Mouse (Mus musculus) midbrain, embryonic 12.5 days (tissue): ENCODE measurements around the gene Nlrx1. TPM values are rescaled to one million over a fixed set of nuclear protein-coding genes. Genes with fewer than 3 reads are reported as not detected.
A peak's percentile ranks its signal among the peaks of the same experiment; 100 is the strongest.

Source experiments
- ATAC-seq: fragments of 200-750 bp; cut with Nextera tagmentation; 2 replicates; pipeline ENCODE4 v1.8.0; 2017; ENCODE audit warnings: low read depth, moderate TSS enrichment, moderate library complexity; ENCODE audit not compliant: low FRiP score
- H3K27ac ChIP-seq: fragments of 300-500 bp; sonication (generic); replicated peaks from 2 replicates; pipeline ENCODE4 v1.5.1; 2016; ENCODE audit warnings: mild to moderate bottlenecking
- H3K27me3 ChIP-seq: fragments of 300-500 bp; sonication (generic); 2 replicates; pipeline ENCODE4 v1.6.1; 2016; ENCODE audit warnings: mild to moderate bottlenecking
- H3K36me3 ChIP-seq: fragments of 300-500 bp; sonication (generic); 2 replicates; pipeline ENCODE4 v1.6.1; 2016
- H3K4me1 ChIP-seq: fragments of 300-500 bp; sonication (generic); 2 replicates; pipeline ENCODE4 v1.6.1; 2016
- H3K4me2 ChIP-seq: fragments of 300-500 bp; sonication (generic); replicated peaks from 2 replicates; pipeline ENCODE4 v1.6.1; 2016; ENCODE audit warnings: mild to moderate bottlenecking, moderate library complexity
- H3K4me3 ChIP-seq: fragments of 300-500 bp; sonication (generic); 2 replicates; pipeline ENCODE4 v1.5.1; 2016; ENCODE audit warnings: mild to moderate bottlenecking
- H3K9ac ChIP-seq: fragments of 300-500 bp; sonication (generic); replicated peaks from 2 replicates; pipeline ENCODE4 v1.6.1; 2016; ENCODE audit warnings: mild to moderate bottlenecking, moderate library complexity
- H3K9me3 ChIP-seq: fragments of 300-500 bp; sonication (generic); 2 replicates; pipeline ENCODE4 v1.6.1; 2016; ENCODE audit warnings: mild to moderate bottlenecking
- WGBS: fragments of 180-500 bp; shearing (Covaris S2); methylation state at CpG from one replicate; pipeline ENCODE4 v1.1.7; 2016; 5-methylcytosine and 5-hydroxymethylcytosine counted together
- polyA plus RNA-seq: library from polyadenylated mRNA; unstranded; fragments of >200 nt; fragmentation: Nextera tagmentation; extraction: Ambion mirVana; gene quantifications from 2 replicates; pipeline ENCODE4 v1.2.1, GENCODE M21; 2016

Nlrx1 gene
- polyA plus RNA-seq = 2.6 and 3.3 TPM in 2 replicates

DNA sequence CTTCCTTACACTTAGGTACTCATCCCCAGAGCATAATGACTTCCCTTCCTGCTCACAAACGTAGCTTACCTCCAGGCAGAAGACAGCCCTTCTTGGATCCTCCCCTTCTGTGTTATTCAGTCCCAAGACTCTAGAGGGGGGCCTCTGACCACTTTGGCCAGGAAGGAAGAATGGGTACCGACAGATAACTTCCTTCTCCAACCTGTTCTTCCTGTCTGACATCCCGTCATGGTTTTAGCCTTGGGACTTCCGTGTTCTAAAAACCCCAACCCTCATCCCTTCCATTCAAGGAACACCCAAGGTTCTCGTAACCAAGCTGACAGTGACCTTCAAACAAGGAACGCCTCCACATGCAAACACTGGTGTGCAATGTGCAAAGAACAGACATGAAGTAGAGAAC is at the start of gene Nlrx1:
Nlrx1 (minus strand) TSS at position 168 of the 400 bp plus-strand sequence.
- Histone ChIP-seq H3K27me3 (no peaks in the 10 kb centered on the region), H3K36me3 (no peaks in the 10 kb centered on the region), H3K9me3 (no peaks in the 10 kb centered on the region), H3K4me3 (peak within 1 kb of the TSS; percentile 45), H3K4me1 (peaks cover 19% of the 10 kb centered on the region), H3K27ac (peak within 1 kb of the TSS; percentile 56), H3K9ac (peak within 1 kb of the TSS; percentile 60), H3K4me2 (peak within 1 kb of the TSS; percentile 72)
- 0 out of 2 replicates have a peak, but pooled peaks have one; percentile 41 for ATAC-seq
- 83% methylated on average over 6 of the region's 6 CpGs for WGBS

DNA sequence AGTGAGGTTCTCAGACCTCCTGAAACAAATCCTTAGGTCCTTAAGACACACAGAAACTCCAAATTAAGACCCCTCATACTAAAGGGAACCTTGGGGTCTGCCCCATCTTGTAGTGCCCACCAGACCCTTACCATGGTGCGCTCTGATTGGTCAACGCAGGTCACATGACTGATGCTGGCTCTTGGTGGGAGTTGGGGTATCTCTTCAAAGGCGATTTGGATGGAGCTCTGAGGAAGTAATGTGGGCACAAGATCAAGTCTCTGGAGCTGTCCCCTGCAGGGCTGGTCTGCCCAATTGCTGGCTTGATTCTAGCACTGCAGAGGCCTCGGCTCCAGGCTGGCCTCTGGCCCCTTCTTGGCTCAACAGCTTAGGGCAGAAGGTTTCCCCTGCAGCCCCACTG is 49.1 kb upstream of the Nlrx1 start:
- no peak for ATAC-seq
- Histone ChIP-seq H3K4me1 (peaks cover 31% of the 10 kb centered on the region), H3K27me3 (no peaks in the 10 kb centered on the region; the same call in none of the 2 replicates), H3K9me3 (no peaks in the 10 kb centered on the region), H3K36me3 (peaks cover 43% of the 10 kb centered on the region), H3K9ac (no peak overlapping the region), H3K4me2 (peak overlapping the region; percentile 92), H3K27ac (no peak overlapping the region), H3K4me3 (no peak overlapping the region)
- 69% methylated on average over 4 of the region's 4 CpGs for WGBS

DNA sequence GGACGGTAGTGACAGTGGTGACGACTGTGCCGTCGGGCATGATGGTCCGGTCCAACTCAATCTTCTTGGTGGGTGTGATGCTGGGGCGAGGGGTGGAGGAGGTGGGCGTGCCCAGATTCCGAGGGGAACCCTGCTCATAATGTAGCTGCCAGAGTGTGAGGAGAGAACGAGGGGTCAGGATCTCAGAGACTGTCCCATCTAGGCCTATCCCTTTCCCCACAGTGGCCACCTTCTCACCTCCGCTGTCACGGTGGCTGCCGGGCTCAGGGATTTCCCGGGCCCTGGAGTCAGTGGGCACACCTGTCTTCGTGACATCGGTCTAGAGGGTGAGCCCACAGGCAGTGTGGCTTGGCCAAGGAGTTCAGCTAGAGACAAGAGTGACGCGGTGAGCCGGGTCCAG is 46.5 kb upstream of the Nlrx1 start:
- WGBS = 92% methylated on average over 18 of the region's 18 CpGs
- peaks cover 43% of the 10 kb centered on the region for H3K36me3 ChIP-seq
- H3K27me3 ChIP-seq = no peaks in the 10 kb centered on the region; the same call in none of the 2 replicates
- ATAC-seq = no peak
- H3K4me1 ChIP-seq = peaks cover 37% of the 10 kb centered on the region
- no peaks in the 10 kb centered on the region for H3K9me3 ChIP-seq
- no peak overlapping the region for H3K4me2 ChIP-seq
- H3K4me3 ChIP-seq = no peak overlapping the region
- no peak overlapping the region for H3K9ac ChIP-seq
- no peak overlapping the region for H3K27ac ChIP-seq

DNA sequence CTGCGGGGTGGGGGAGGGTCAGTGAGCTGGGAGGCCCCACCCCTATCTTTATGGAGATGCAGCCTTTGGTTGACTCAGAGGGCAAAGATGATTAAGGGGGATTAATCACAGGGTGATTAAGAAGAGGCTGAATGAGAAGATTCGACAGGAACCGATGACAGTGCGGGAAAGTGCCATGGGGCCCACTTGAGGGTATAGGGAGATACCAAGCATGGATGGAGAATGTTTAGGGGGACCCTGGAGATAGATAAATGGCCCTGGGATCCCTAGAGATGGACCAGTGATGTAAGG is 45.8 kb upstream of the Nlrx1 start:
- H3K4me1 ChIP-seq = peaks cover 33% of the 10 kb centered on the region
- H3K36me3 ChIP-seq = peaks cover 43% of the 10 kb centered on the region
- no peak overlapping the region for H3K4me2 ChIP-seq

DNA sequence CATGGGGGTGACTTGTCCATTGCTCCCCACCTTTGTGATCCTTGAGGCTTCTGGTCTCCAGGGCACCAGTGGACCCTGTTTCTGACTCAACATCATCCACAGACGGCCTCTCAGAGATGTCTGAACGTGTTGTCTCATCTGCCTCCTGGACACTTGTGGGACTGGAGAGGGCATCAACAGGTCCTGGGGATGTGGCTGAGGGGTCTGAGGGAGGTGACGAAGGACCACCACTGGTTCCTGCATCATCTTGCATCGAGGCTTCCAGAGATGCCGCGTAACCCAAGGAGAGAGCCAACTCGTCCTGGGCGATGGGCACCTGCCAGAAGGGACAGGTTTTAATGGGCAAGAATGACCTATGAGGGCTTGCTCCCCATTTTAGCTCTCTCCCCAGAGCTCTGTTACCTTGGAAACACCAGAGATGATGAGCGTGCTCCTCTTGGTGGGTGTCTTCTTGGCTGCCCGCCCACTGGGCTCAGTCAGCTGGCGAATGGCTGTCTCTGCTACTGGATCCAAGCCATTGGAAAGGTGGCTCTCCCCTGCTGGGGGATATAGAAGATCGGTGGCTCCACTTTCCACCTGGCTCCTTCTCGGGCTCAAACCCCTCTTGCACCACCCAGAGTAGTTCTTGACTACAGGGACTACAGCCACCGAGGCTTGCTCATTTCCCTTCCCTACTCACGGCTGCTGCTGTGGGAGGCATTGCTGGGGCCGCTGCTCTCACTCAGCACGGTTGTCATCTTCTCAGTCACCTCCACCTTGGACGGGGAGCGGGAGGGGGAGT is 45.3 kb upstream of the Nlrx1 start:
- WGBS = 73% methylated on average over 19 of the region's 19 CpGs
- H3K9ac ChIP-seq = no peak overlapping the region
- H3K27ac ChIP-seq = no peak overlapping the region
- no peaks in the 10 kb centered on the region; the same call in none of the 2 replicates for H3K27me3 ChIP-seq
- peaks cover 28% of the 10 kb centered on the region for H3K4me1 ChIP-seq
- no peak for ATAC-seq
- peaks cover 43% of the 10 kb centered on the region for H3K36me3 ChIP-seq
- no peaks in the 10 kb centered on the region for H3K9me3 ChIP-seq
- H3K4me3 ChIP-seq = no peak overlapping the region
- H3K4me2 ChIP-seq = no peak overlapping the region

More for the DNA sequence above, 45.8 kb upstream of the Nlrx1 start:
- no peaks in the 10 kb centered on the region; the same call in none of the 2 replicates for H3K27me3 ChIP-seq
- no peak for ATAC-seq
- H3K4me3 ChIP-seq = no peak overlapping the region
- no peak overlapping the region for H3K27ac ChIP-seq
- H3K9ac ChIP-seq = no peak overlapping the region
- no peaks in the 10 kb centered on the region for H3K9me3 ChIP-seq
- 61% methylated on average over 4 of the region's 4 CpGs for WGBS

DNA sequence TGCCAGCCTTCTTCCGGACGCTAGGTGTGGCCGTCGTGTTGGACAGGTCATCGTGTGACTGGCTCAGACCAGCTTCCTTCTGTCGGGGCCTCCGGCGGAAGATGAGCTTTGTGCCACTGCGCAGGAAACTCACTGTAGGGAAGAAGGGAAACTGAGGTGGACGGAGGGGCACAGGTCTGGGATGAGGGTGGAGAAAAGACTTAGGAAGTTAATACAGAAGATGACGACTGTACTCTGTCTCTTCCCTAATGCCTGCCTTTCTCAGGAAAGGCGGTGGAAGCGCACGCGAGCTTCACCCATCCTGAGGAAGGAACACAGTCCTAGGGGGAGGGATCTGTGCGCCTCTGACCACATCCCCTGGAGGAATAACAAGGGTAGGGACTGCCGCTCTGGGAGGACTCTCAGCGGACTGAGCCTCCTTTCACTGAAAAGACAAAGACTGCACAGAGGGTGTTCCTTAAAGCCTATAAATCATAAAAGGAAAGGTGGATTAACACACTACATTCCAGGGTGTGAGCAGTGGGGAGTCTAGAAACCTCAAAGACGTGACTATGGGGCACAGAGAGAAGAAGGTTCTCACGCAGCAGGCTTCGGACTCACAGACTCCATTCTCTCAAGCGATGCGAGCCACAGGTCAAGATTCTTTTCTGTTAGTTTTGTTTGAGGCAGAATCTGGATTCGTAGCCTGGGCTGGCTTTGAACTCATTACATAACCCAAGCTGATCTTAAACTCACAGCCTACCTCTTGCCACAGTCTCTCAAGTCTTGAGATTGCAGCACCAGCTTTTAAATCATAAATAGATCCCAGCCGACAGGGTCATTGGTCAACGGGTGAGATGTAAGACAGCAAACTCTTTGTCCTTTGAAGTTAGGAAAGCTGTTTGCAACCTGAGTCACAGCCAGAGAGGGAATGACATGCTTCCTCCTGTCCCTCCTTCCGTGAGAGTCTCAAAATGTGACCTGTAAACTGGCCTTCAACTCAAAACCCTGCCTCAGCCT is 43.0 kb upstream of the Nlrx1 start:
- H3K27me3 ChIP-seq = no peaks in the 10 kb centered on the region; the same call in none of the 2 replicates

DNA sequence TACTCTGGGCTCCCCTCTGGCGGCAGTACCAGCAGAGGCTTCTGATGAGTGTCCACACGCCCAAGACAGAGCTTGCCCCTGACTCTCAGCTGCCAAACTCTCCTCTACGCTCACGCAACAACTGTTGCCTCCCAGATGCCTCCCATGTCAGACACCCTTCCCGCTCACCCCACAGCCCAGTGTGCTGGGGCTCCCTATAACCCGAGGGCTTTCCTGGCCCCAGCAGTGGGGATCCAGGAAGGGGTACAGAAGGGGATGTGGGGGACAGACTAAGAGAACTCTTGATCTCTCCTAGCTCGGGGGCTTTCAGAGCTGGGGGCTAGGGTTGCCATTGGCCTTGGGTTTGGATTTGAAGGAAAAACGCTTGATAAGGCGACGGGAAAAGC is 42.3 kb upstream of the Nlrx1 start:
- no peaks in the 10 kb centered on the region; the same call in none of the 2 replicates for H3K27me3 ChIP-seq
- H3K27ac ChIP-seq = no peak overlapping the region
- peaks cover 12% of the 10 kb centered on the region for H3K4me1 ChIP-seq
- no peaks in the 10 kb centered on the region for H3K9me3 ChIP-seq
- no peak overlapping the region for H3K4me2 ChIP-seq
- H3K36me3 ChIP-seq = peaks cover 32% of the 10 kb centered on the region
- ATAC-seq = no peak
- no peak overlapping the region for H3K9ac ChIP-seq
- H3K4me3 ChIP-seq = no peak overlapping the region
- 27% methylated on average over 10 of the region's 10 CpGs for WGBS

More for the DNA sequence above, 43.0 kb upstream of the Nlrx1 start:
- Histone ChIP-seq H3K36me3 (peaks cover 38% of the 10 kb centered on the region), H3K9ac (no peak overlapping the region), H3K4me3 (no peak overlapping the region), H3K27ac (peak overlapping the region; percentile 20; the same call in 1 of the 2 replicates), H3K4me1 (peaks cover 12% of the 10 kb centered on the region), H3K4me2 (peak overlapping the region; percentile 5; the same call in 1 of the 2 replicates), H3K9me3 (no peaks in the 10 kb centered on the region)
- WGBS = 3% methylated on average over 27 of the region's 27 CpGs
- no peak for ATAC-seq

DNA sequence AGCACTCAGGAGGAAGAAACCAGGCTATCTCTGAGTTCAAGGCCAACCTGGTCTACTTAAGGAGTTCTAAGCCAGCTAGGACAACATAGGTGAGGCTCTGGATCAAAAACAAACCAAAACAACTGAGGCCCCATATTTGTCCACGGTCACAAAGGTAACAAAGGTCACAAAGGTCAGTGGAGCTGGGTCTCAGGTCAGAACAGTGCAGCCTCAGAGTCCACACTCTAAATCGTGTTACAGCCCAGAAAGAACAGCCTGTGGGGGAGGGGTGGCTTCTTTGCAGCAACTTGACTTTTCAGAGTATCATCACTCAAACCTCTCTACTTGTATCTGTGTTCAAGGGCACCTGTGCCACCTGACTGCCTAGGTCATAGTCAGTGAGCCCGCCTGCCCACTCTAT is 41.4 kb upstream of the Nlrx1 start:
- Histone ChIP-seq H3K27me3 (no peaks in the 10 kb centered on the region; the same call in 1 of the 2 replicates), H3K4me3 (no peak overlapping the region), H3K9me3 (no peaks in the 10 kb centered on the region), H3K4me1 (peaks cover 15% of the 10 kb centered on the region), H3K9ac (no peak overlapping the region), H3K36me3 (peaks cover 22% of the 10 kb centered on the region), H3K4me2 (no peak overlapping the region), H3K27ac (no peak overlapping the region)
- 61% methylated on average over 3 of the region's 3 CpGs for WGBS
- ATAC-seq = no peak

DNA sequence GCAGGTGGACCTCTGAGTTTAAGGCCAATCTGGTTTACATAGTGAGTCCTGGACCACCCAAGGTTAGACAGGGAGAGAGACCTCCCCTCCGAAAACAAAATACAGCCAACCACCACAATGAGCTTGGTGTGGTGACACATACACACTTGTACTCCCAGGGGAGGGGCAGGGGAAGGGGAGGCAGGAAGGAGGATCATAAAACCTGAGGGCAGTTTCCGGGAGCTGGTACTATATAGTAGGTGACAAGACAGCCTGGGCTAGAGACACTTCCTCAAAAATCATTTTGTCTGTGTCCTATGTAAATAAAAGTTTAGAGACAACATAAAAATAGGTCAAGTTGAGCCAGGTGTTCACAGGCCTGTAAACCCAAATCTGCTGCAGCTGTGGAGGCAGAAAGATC is 38.8 kb upstream of the Nlrx1 start:
- H3K27ac ChIP-seq = no peak overlapping the region
- H3K4me1 ChIP-seq = peaks cover 27% of the 10 kb centered on the region
- no peaks in the 10 kb centered on the region for H3K27me3 ChIP-seq
- no peaks in the 10 kb centered on the region for H3K9me3 ChIP-seq
- no peak overlapping the region for H3K9ac ChIP-seq
- no peak overlapping the region for H3K4me2 ChIP-seq
- H3K4me3 ChIP-seq = no peak overlapping the region
- ATAC-seq = no peak
- H3K36me3 ChIP-seq = peaks cover 6% of the 10 kb centered on the region
- WGBS = 83% methylated on average over 2 of the region's 2 CpGs

DNA sequence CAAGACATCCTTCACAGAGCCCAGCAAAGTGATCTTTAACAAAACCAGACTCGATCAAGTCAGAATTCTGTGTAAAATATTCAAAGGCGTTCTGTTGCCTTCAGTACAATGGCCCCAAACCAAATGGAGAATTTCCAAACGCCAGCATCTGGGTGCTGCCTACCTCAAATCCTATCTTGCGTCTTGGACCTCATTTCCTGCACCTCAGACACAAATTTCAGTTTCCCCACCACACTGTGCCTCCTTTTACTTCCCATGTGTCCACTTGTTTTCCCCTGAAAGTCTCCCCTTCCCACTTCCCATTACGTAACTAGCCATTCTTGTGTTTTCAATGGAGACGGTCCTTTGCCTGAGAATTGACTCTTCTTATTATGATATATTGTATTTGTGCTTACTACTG is 38.1 kb upstream of the Nlrx1 start:
- WGBS = 89% methylated on average over 6 of the region's 6 CpGs
- H3K4me3 ChIP-seq = no peak overlapping the region
- peaks cover 21% of the 10 kb centered on the region for H3K4me1 ChIP-seq
- H3K36me3 ChIP-seq = peaks cover 13% of the 10 kb centered on the region
- no peak overlapping the region for H3K27ac ChIP-seq
- H3K9ac ChIP-seq = no peak overlapping the region
- H3K27me3 ChIP-seq = no peaks in the 10 kb centered on the region
- ATAC-seq = no peak
- H3K4me2 ChIP-seq = no peak overlapping the region
- no peaks in the 10 kb centered on the region for H3K9me3 ChIP-seq

DNA sequence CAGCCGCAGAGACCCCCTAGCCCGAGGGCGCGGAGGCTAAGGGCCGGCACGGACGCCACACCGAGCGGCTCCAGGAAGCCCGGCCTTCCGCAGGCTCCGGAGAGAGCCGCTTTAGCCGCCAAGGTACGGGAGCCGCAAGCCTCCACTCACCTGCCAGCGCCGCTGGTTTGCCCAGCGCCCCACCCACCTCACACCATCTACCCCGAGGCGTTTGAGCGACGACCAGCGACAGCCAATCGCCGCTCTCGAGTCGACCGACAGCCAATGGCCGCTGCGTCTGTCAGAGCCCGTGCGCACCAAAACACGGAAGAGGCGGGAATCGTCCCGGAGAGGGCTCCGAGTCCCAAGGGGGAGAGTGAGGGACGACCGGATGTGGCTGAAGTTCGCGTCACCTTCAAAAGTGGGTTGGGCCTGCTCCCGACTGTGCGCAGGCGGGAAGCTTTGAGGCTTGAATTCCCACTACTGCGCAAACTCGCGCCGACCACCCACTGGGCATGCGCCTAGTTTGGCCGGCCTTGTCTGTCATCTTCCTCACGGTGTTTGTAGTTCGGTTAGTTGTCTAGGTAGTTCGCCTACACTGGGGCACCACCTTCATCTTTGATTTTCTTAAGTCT is 37.2 kb upstream of the Nlrx1 start, which contains the start of gene Hinfp:
Hinfp (minus strand) TSS at position 206 of the 614 bp plus-strand sequence.
- H3K9me3 ChIP-seq = no peaks in the 10 kb centered on the region
- under 1% methylated on average over 54 of the region's 54 CpGs for WGBS
- H3K4me1 ChIP-seq = peaks cover 15% of the 10 kb centered on the region
- peaks cover 21% of the 10 kb centered on the region for H3K36me3 ChIP-seq
- H3K4me2 ChIP-seq = peak within 1 kb of the TSS; percentile 72
- no peaks in the 10 kb centered on the region for H3K27me3 ChIP-seq
- peak within 1 kb of the TSS; percentile 92 for H3K9ac ChIP-seq
- ATAC-seq = peak; percentile 99
- H3K4me3 ChIP-seq = peak within 1 kb of the TSS; percentile 96
- H3K27ac ChIP-seq = peak within 1 kb of the TSS; percentile 74
